In genomic region chr12:119981731-119982130, GRCm38 (mm10) we compare ENCODE assay signal across 10 mouse cellular contexts. TPM values are rescaled to one million over a fixed set of nuclear protein-coding genes. Genes with fewer than 3 reads are reported as not detected.
A peak's percentile ranks its signal among the peaks of the same experiment; 100 is the strongest.
DNase-seq lines count a peak whose midpoint lies in the region; ATAC-seq and TF ChIP-seq lines count a peak whose summit lies in the region.
"Had no signal": no experiment of that assay in that cellular context is flagged by ENCODE, and none has a peak within 500 bp of the region (broad histone marks: within the 10 kb centered on the region; RNA-seq: fewer than 3 reads in every experiment).

No protein-coding gene starts in this region.

- H3K9me3 ChIP-seq in kidney, embryonic 15.5 days (replicated peaks) = no peaks in the 10 kb centered on the region
- no peaks in the 10 kb centered on the region for H3K9me3 ChIP-seq in forebrain, embryonic 15.5 days
- H3K9me3 ChIP-seq in midbrain, postnatal 0 days (ENCODE audit: low read length) = no peaks in the 10 kb centered on the region

- WGBS in kidney, embryonic 15.5 days = 0% methylated on average over 2 of the region's 2 CpGs
- WGBS in forebrain, embryonic 15.5 days = 0% methylated on average over 2 of the region's 2 CpGs
- WGBS in midbrain, postnatal 0 days = 4% methylated on average over 2 of the region's 2 CpGs

- no peaks in the 10 kb centered on the region for H3K36me3 ChIP-seq in kidney, embryonic 15.5 days
- no peaks in the 10 kb centered on the region for H3K36me3 ChIP-seq in forebrain, embryonic 15.5 days
- H3K36me3 ChIP-seq in midbrain, postnatal 0 days (ENCODE audit: insufficient read depth, low read length) = no peaks in the 10 kb centered on the region

- peak; percentile 88 for TF ChIP-seq CTCF in midbrain, postnatal 0 days (IDR thresholded peaks at IDR 0.05)

- H3K4me3 ChIP-seq in kidney, embryonic 15.5 days (replicated peaks) = no peak overlapping the region
- H3K4me3 ChIP-seq in forebrain, embryonic 15.5 days = no peak overlapping the region
- H3K4me3 ChIP-seq in midbrain, postnatal 0 days (ENCODE audit: low read depth, low read length) = no peak overlapping the region
- H3K4me3 ChIP-seq: erythroblast, embryonic 14.5 days had no signal

- no peaks in the 10 kb centered on the region for H3K4me1 ChIP-seq in kidney, embryonic 15.5 days
- H3K4me1 ChIP-seq in forebrain, embryonic 15.5 days = no peaks in the 10 kb centered on the region
- H3K4me1 ChIP-seq in midbrain, postnatal 0 days (ENCODE audit: insufficient read depth, low read length) = no peaks in the 10 kb centered on the region

- no peak overlapping the region for H3K4me2 ChIP-seq in kidney, embryonic 15.5 days
- H3K4me2 ChIP-seq in forebrain, embryonic 15.5 days (replicated peaks) = no peak overlapping the region
- H3K4me2 ChIP-seq in midbrain, postnatal 0 days (ENCODE audit: low read depth, low read length, poor library complexity, severe bottlenecking) = no peak overlapping the region

- peak; percentile 20 to 36 for DNase-seq in kidney, adult 8-10 months
- peak; percentile 6 for DNase-seq in T-cell, adult 2 months (ENCODE audit: low spot score)
- DNase-seq in layer of hippocampus, adult 9-11 months = peak; percentile 23
- peak; percentile 68 for DNase-seq in midbrain, postnatal 0 days (ENCODE audit: low spot score)
- no peak for DNase-seq in gastrocnemius, postnatal 25 days

- H3K9ac ChIP-seq in kidney, embryonic 15.5 days = no peak overlapping the region
- no peak overlapping the region for H3K9ac ChIP-seq in forebrain, embryonic 15.5 days (replicated peaks)
- H3K9ac ChIP-seq in midbrain, postnatal 0 days (replicated peaks; ENCODE audit: low read length, poor library complexity, severe bottlenecking) = no peak overlapping the region

- no peaks in the 10 kb centered on the region for H3K27me3 ChIP-seq in kidney, embryonic 15.5 days
- no peaks in the 10 kb centered on the region for H3K27me3 ChIP-seq in forebrain, embryonic 15.5 days
- H3K27me3 ChIP-seq in midbrain, postnatal 0 days (ENCODE audit: insufficient read depth, low read length) = no peaks in the 10 kb centered on the region

- no peak overlapping the region for H3K27ac ChIP-seq in kidney, embryonic 15.5 days
- no peak overlapping the region for H3K27ac ChIP-seq in forebrain, embryonic 15.5 days (replicated peaks)
- H3K27ac ChIP-seq in midbrain, postnatal 0 days (ENCODE audit: low read depth, low read length) = no peak overlapping the region

- no peak for ATAC-seq in kidney, embryonic 15.5 days (replicated peaks; ENCODE audit: low FRiP score)
- peak; percentile 60 for ATAC-seq in CD4-positive, CD25-positive, alpha-beta regulatory T cell, adult 4 months
- peak; percentile 80 for ATAC-seq in forebrain, embryonic 15.5 days (replicated peaks)
- ATAC-seq in midbrain, postnatal 0 days (ENCODE audit: low FRiP score) = no peak

RNA-seq across cellular contexts. Expression of gene Tmem196, which starts 36.1 kb away (rescaled TPM):
- polyA plus RNA-seq in kidney, embryonic 15.5 days (2015; fragmentation: Nextera tagmentation; extraction: Ambion mirVana) = 0.80 and 1.6 TPM in 2 replicates
- not detected for polyA plus RNA-seq in CD4-positive, CD25-positive, alpha-beta regulatory T cell, adult 4 months (2017; shearing (Covaris generic))
- polyA plus RNA-seq in forebrain, embryonic 15.5 days (2015; fragmentation: Nextera tagmentation; extraction: Ambion mirVana) = 5.9 and 7.1 TPM in 2 replicates
- total RNA-seq in midbrain, postnatal 0 days (2014; rRNA removed) = 13.3 and 27.8 TPM in 2 replicates
- 16.5 and 17.9 TPM in 2 replicates for polyA plus RNA-seq in midbrain, postnatal 0 days (2015; fragmentation: Nextera tagmentation; extraction: Ambion mirVana)
- not detected for total RNA-seq in gastrocnemius, postnatal 25 days (2021)
- polyA plus RNA-seq: erythroblast, embryonic 14.5 days; liver, embryonic 16.5 days had no signal

Comparison
In these comparisons a context has a peak if more than half of its experiments do, and no peak if none do; other contexts are left out.
1. ATAC-seq: peak in CD4-positive, CD25-positive, alpha-beta regulatory T cell, adult 4 months (single experiment) and forebrain, embryonic 15.5 days (single experiment); none in kidney, embryonic 15.5 days (single experiment) and midbrain, postnatal 0 days (single experiment).